Mouse (Mus musculus) hindbrain, postnatal 0 days (tissue): ENCODE data around the gene Erc1. TPM values are rescaled to one million over a fixed set of nuclear protein-coding genes. Genes with fewer than 3 reads are reported as not detected.
A peak's percentile ranks its signal among the peaks of the same experiment; 100 is the strongest.

ENCODE experiments used
- ATAC-seq: fragments of 200-750 bp; cut with Nextera tagmentation; 2 replicates; pipeline ENCODE4 v1.8.0; 2017; ENCODE audit warnings: mild to moderate bottlenecking, moderate TSS enrichment, moderate library complexity
- DNase-seq: peaks from one replicate; pipeline ENCODE4 v3.0.0-alpha.2; 2015; ENCODE audit warnings: low spot score
- H3K27ac ChIP-seq: fragments of 300-500 bp; sonication (generic); 2 replicates; pipeline ENCODE4 v1.5.1; 2014; ENCODE audit warnings: mild to moderate bottlenecking
- H3K27me3 ChIP-seq: fragments of 300-500 bp; sonication (generic); 2 replicates; pipeline ENCODE4 v1.6.1; 2014; ENCODE audit warnings: low read length, mixed read lengths; ENCODE audit not compliant: insufficient read depth
- H3K36me3 ChIP-seq: fragments of 300-500 bp; sonication (generic); 2 replicates; pipeline ENCODE4 v1.6.1; 2014; ENCODE audit warnings: low read length, mixed read lengths; ENCODE audit not compliant: insufficient read depth
- H3K4me1 ChIP-seq: fragments of 300-500 bp; sonication (generic); 2 replicates; pipeline ENCODE4 v1.6.1; 2014; ENCODE audit warnings: antibody characterized with exemption, low read length, mixed read lengths; ENCODE audit not compliant: insufficient read depth
- H3K4me2 ChIP-seq: fragments of 300-500 bp; sonication (generic); 2 replicates; pipeline ENCODE4 v1.6.1; 2014; ENCODE audit warnings: low read depth, mild to moderate bottlenecking, low read length, moderate library complexity, mixed read lengths
- H3K4me3 ChIP-seq: fragments of 300-500 bp; sonication (generic); 2 replicates; pipeline ENCODE4 v1.5.1; 2014; ENCODE audit warnings: low read length
- H3K9ac ChIP-seq: fragments of 300-500 bp; sonication (generic); replicated peaks from 2 replicates; pipeline ENCODE4 v1.6.1; 2014; ENCODE audit warnings: mild to moderate bottlenecking, low read length, moderate library complexity, mixed read lengths
- H3K9me3 ChIP-seq: fragments of 300-500 bp; sonication (generic); 2 replicates; pipeline ENCODE4 v1.6.1; 2016; ENCODE audit warnings: low read length, mixed read lengths
- CTCF ChIP-seq: IDR thresholded peaks from 2 replicates; pipeline ENCODE4 v1.5.1; 2016; ENCODE audit warnings: antibody characterized with exemption, control low read depth, low read depth
- whole genome bisulfite sequencing: fragments of 180-500 bp; shearing (Covaris S2); extraction: QIAGEN DNeasy Blood & Tissue Kit; methylation state at CpG from one replicate; pipeline ENCODE4 v1.1.7; 2014; 5-methylcytosine and 5-hydroxymethylcytosine counted together
- polyA plus RNA-seq: library from polyadenylated mRNA; unstranded; fragments of >200 nt; fragmentation: Nextera tagmentation; extraction: Ambion mirVana; gene quantifications from 2 replicates; pipeline ENCODE4 v1.2.1, GENCODE M21; 2015
- total RNA-seq: library from RNA; depleted of rRNA; stranded (reverse); fragments of >200 nt; gene quantifications from 2 replicates; pipeline ENCODE4 v1.2.3, GENCODE M21; 2014

Erc1 gene
- total and polyA plus RNA-seq, 2 experiments from 2014 or later: 51.4 to 73.6 TPM

DNA sequence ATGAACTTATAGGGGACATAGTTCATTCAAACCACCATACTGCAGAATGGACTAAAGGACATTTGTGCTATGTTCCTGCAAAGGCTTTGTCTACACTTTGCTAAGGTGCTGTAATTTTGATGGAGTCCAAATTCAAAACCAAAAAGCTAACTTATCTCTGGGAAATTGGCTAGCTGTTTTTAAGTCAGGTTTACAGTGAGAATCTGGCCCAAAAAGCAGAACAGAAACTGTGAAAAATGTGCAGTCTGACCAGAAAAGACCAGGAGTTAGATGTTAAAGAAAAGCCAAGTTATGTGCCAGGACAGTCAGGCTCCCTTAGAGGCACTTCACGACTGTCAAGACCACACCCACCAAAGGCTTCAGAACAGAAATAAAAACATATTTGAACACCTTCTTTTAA is 79.2 kb downstream of the Erc1 start:
- Histone ChIP-seq H3K27me3 (no peaks in the 10 kb centered on the region), H3K4me1 (no peaks in the 10 kb centered on the region), H3K9me3 (no peaks in the 10 kb centered on the region), H3K4me2 (no peak overlapping the region), H3K36me3 (no peaks in the 10 kb centered on the region), H3K4me3 (no peak overlapping the region), H3K9ac (no peak overlapping the region), H3K27ac (no peak overlapping the region)
- DNase-seq (no peak), ATAC-seq (no peak)
- 74% methylated on average over 1 of the region's 1 CpGs for WGBS
- no peak for TF ChIP-seq CTCF

DNA sequence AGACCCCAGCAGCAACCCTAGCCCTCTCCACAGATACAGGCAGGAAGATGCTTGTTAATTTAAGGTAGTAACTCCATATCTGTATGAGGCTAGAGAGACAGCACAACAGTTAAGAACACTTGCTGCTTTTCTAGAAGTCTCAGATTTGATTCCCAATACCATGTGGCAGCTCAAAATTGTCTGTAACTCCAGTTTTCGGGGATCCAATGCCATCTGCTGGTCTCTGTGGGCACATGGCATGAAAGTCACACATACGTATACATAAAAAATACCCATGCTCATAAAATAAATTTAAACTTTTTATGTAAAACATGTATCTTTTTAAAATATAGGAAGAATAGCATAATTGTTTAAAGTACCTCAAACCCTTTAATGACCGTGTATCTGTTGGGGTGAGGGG is 83.6 kb downstream of the Erc1 start:
- Histone ChIP-seq H3K9me3 (no peaks in the 10 kb centered on the region), H3K4me1 (no peaks in the 10 kb centered on the region), H3K9ac (no peak overlapping the region), H3K4me3 (no peak overlapping the region), H3K36me3 (peaks cover 3% of the 10 kb centered on the region; the same call in 1 of the 2 replicates), H3K4me2 (no peak overlapping the region), H3K27me3 (no peaks in the 10 kb centered on the region), H3K27ac (no peak overlapping the region)
- 89% methylated on average over 3 of the region's 3 CpGs for WGBS
- DNase-seq (peak; percentile 12), ATAC-seq (no peak)
- TF ChIP-seq CTCF: peak; percentile 20; the same call in 1 of the 2 replicates

DNA sequence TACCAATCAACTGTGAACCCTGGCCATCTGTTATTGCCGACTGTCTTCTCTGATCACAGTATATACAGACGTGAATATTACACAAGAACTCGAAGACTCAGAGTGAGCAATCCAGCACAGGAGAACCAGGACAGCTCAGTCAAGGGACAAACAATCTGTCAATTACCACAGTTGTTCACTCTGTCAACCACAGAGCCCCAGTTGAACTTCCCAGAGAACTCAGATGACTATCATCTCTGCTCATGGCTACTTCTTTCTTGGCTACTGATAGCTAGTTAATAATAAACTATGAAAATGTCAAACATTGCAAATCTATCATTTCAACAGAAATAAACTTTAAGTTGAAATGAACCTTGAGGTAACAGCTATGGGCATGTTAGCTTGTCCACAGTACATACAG is 88.1 kb downstream of the Erc1 start:
- H3K4me3 ChIP-seq: no peak overlapping the region
- H3K27me3 ChIP-seq: no peaks in the 10 kb centered on the region
- no peak overlapping the region for H3K9ac ChIP-seq
- WGBS: 86% methylated on average over 3 of the region's 3 CpGs
- peaks cover 3% of the 10 kb centered on the region; the same call in 1 of the 2 replicates for H3K36me3 ChIP-seq
- ATAC-seq (no peak), DNase-seq (no peak)
- no peak overlapping the region for H3K27ac ChIP-seq
- no peaks in the 10 kb centered on the region for H3K9me3 ChIP-seq
- no peak overlapping the region for H3K4me2 ChIP-seq
- no peaks in the 10 kb centered on the region for H3K4me1 ChIP-seq
- TF ChIP-seq CTCF: no peak

DNA sequence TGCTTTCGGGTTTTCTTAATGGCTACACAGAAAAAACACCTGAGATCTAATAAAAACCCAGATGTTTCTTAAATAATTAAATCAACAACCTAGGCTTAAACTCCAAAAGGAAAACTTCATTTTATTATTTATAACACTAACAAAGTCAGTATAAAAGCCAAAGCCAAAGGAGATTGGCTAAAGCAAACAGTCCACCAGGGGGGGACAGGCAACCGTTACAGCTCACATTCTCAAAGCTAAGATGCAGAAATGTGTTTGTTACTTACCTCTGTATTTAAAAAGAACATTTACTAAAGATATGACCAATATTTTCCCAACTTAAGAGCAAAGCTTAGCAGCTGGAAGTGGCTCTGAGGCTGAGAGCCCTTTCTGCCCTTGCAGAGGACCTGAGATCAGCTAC is 89.5 kb downstream of the Erc1 start:
- 84% methylated on average over 2 of the region's 2 CpGs for WGBS
- Histone ChIP-seq H3K27ac (no peak overlapping the region), H3K9ac (no peak overlapping the region), H3K4me1 (no peaks in the 10 kb centered on the region), H3K4me3 (no peak overlapping the region), H3K36me3 (peaks cover 3% of the 10 kb centered on the region; the same call in 1 of the 2 replicates), H3K4me2 (no peak overlapping the region), H3K9me3 (no peaks in the 10 kb centered on the region), H3K27me3 (no peaks in the 10 kb centered on the region)
- DNase-seq (peak; percentile 14), ATAC-seq (no peak)
- peak; percentile 49 for TF ChIP-seq CTCF

DNA sequence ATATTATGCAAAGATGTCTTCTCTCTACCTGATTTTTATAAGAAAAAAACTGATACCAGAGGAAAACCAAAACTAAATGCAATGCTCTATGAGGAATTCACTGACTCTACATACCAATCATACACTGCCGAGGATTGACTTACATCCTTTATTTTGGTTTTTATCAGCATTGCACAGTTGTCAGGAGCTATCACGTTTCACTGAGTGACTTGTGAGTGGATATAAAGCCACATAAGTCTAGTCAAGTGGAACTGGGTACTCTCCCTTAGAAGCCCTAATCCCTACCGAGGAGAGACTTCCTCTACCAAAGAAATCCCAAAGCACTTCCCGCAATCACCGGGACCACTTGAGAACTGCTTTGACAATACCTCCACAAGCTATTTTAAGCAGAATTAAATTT is 90.2 kb downstream of the Erc1 start:
- Histone ChIP-seq H3K9me3 (no peaks in the 10 kb centered on the region), H3K9ac (no peak overlapping the region), H3K4me1 (no peaks in the 10 kb centered on the region), H3K27me3 (no peaks in the 10 kb centered on the region), H3K4me2 (no peak overlapping the region), H3K27ac (no peak overlapping the region), H3K36me3 (peaks cover 3% of the 10 kb centered on the region; the same call in 1 of the 2 replicates), H3K4me3 (no peak overlapping the region)
- TF ChIP-seq CTCF: no peak
- ATAC-seq (no peak), DNase-seq (no peak)
- WGBS: 78% methylated on average over 5 of the region's 5 CpGs

DNA sequence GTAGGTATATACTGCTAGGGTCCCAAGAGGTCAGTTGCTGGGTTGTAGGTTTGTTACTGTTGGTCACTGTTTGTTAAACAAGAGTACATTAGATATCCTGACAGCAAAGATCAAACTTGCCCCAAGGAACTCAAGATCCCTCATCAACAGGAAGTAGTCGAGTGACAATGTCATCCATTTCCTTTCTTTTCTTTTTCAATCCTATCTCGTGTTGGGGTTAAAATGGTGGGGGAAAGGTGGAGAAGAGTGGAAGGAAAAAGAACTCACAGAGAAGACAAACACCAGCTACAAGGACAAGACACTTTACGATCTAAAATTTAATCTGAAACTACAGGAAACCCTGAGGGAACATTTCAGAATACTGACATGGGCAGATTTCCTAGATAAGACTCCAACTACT is 92.1 kb downstream of the Erc1 start:
- no peak for TF ChIP-seq CTCF
- no peak for ATAC-seq
- H3K27ac ChIP-seq: no peak overlapping the region
- H3K4me3 ChIP-seq: no peak overlapping the region
- 74% methylated on average over 3 of the region's 3 CpGs for WGBS
- H3K36me3 ChIP-seq: peaks cover 8% of the 10 kb centered on the region; the same call in 1 of the 2 replicates
- H3K4me2 ChIP-seq: no peak overlapping the region
- DNase-seq: no peak
- no peaks in the 10 kb centered on the region for H3K9me3 ChIP-seq
- no peak overlapping the region for H3K9ac ChIP-seq
- no peaks in the 10 kb centered on the region for H3K4me1 ChIP-seq
- H3K27me3 ChIP-seq: no peaks in the 10 kb centered on the region

DNA sequence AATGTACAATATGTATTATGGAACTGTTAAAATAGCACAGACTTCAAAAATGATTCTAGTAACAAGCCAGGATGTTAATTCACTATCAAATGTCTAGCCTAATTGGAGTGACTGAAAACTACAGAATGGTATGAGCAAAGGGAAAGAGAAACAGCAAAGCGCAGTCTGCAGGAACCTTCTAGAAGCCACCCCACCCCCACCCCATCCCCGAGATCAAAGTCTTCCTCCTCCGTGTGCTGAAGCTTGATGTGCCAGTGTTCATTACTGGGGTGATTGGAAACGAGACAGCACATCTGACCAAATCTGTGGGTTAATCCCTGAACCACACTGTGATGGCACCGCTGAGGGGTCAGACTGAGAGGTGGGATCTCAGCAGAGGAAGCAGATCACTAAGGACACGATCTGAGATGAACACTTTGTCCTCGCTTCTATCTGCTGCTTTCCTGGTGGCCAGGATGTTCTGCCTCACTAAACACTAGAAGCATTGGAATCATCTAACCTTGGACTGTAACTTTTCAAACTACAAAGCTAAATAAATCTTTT is 98.8 kb downstream of the Erc1 start:
- H3K9me3 ChIP-seq: no peaks in the 10 kb centered on the region
- no peak for TF ChIP-seq CTCF
- H3K4me2 ChIP-seq: no peak overlapping the region
- no peak overlapping the region for H3K9ac ChIP-seq
- no peaks in the 10 kb centered on the region for H3K4me1 ChIP-seq
- H3K27ac ChIP-seq: no peak overlapping the region
- no peak for ATAC-seq
- H3K36me3 ChIP-seq: peaks cover 12% of the 10 kb centered on the region; the same call in 1 of the 2 replicates
- H3K4me3 ChIP-seq: no peak overlapping the region
- 83% methylated on average over 7 of the region's 7 CpGs for WGBS
- no peak for DNase-seq
- H3K27me3 ChIP-seq: no peaks in the 10 kb centered on the region
